Mouse (Mus musculus) forebrain, embryonic 16.5 days (tissue): ENCODE measurements around the gene Xrcc2. TPM values are rescaled to one million over a fixed set of nuclear protein-coding genes. Genes with fewer than 3 reads are reported as not detected.

ENCODE experiments used
- ATAC-seq: fragments of 200-750 bp; cut with Nextera tagmentation; 2 replicates; pipeline ENCODE4 v1.8.0; 2017; ENCODE audit warnings: mild to moderate bottlenecking, moderate library complexity
- H3K27ac ChIP-seq: fragments of 300-500 bp; sonication (generic); 2 replicates; pipeline ENCODE4 v1.5.1; 2014; ENCODE audit warnings: low read length, control low read depth
- H3K27me3 ChIP-seq: fragments of 300-500 bp; sonication (generic); replicated peaks from 2 replicates; pipeline ENCODE4 v1.6.1; 2014; ENCODE audit warnings: low read length; ENCODE audit not compliant: control insufficient read depth, insufficient read depth
- H3K36me3 ChIP-seq: fragments of 300-500 bp; sonication (generic); 2 replicates; pipeline ENCODE4 v1.6.1; 2014; ENCODE audit not compliant: control insufficient read depth, insufficient read depth
- H3K4me1 ChIP-seq: fragments of 300-500 bp; sonication (generic); replicated peaks from 2 replicates; pipeline ENCODE4 v1.6.1; 2014; ENCODE audit warnings: low read length; ENCODE audit not compliant: control insufficient read depth, insufficient read depth
- H3K4me2 ChIP-seq: fragments of 300-500 bp; sonication (generic); 2 replicates; pipeline ENCODE4 v1.6.1; 2014; ENCODE audit warnings: mild to moderate bottlenecking, low read length, control low read depth
- H3K4me3 ChIP-seq: fragments of 300-500 bp; sonication (generic); replicated peaks from 2 replicates; pipeline ENCODE4 v1.5.1; 2014; ENCODE audit warnings: mild to moderate bottlenecking, low read length, control low read depth
- H3K9ac ChIP-seq: fragments of 300-500 bp; sonication (generic); replicated peaks from 2 replicates; pipeline ENCODE4 v1.6.1; 2014; ENCODE audit warnings: low read depth, low read length, control low read depth
- H3K9me3 ChIP-seq: fragments of 300-500 bp; sonication (generic); 2 replicates; pipeline ENCODE4 v1.6.1; 2016; ENCODE audit warnings: low read length; ENCODE audit not compliant: control insufficient read depth
- whole genome bisulfite sequencing: fragments of 180-500 bp; shearing (Covaris S2); extraction: QIAGEN DNeasy Blood & Tissue Kit; methylation state at CpG from one replicate; pipeline ENCODE4 v1.1.7; 2014; 5-methylcytosine and 5-hydroxymethylcytosine counted together
- polyA plus RNA-seq: library from polyadenylated mRNA; unstranded; fragments of >200 nt; fragmentation: Nextera tagmentation; extraction: Ambion mirVana; gene quantifications from 2 replicates; pipeline ENCODE4 v1.2.1, GENCODE M21; 2015

Xrcc2 gene
- polyA plus RNA-seq, 1 experiment from 2014 or later = 5.6 TPM

GRCm38 (mm10) chr5:25653377-25653776 is 52.2 kb downstream of the Xrcc2 start:
- H3K27me3 ChIP-seq = no peaks in the 10 kb centered on the region
- H3K4me2 ChIP-seq = no peak overlapping the region
- H3K9ac ChIP-seq = no peak overlapping the region
- no peak overlapping the region for H3K27ac ChIP-seq
- 29% methylated on average over 3 of the region's 3 CpGs for WGBS
- H3K36me3 ChIP-seq = no peaks in the 10 kb centered on the region
- H3K4me3 ChIP-seq = no peak overlapping the region
- H3K9me3 ChIP-seq = no peaks in the 10 kb centered on the region
- H3K4me1 ChIP-seq = peaks cover 27% of the 10 kb centered on the region
- no peak for ATAC-seq

GRCm38 (mm10) chr5:25652435-25652834 is 53.2 kb downstream of the Xrcc2 start:
- 21% methylated on average over 7 of the region's 7 CpGs for WGBS
- Histone ChIP-seq H3K9me3 (no peaks in the 10 kb centered on the region), H3K4me2 (no peak overlapping the region), H3K9ac (no peak overlapping the region), H3K27ac (peak overlapping the region; percentile 65), H3K4me3 (no peak overlapping the region), H3K27me3 (no peaks in the 10 kb centered on the region), H3K36me3 (no peaks in the 10 kb centered on the region), H3K4me1 (peaks cover 27% of the 10 kb centered on the region)
- peak; percentile 91 for ATAC-seq

- H3K4me1 ChIP-seq = peaks cover 9% of the 10 kb centered on the region
- no peaks in the 10 kb centered on the region for H3K9me3 ChIP-seq
- no peaks in the 10 kb centered on the region for H3K36me3 ChIP-seq
- no peak overlapping the region for H3K4me3 ChIP-seq
- no peak overlapping the region for H3K4me2 ChIP-seq
- H3K27me3 ChIP-seq = no peaks in the 10 kb centered on the region
- peak; percentile 87 for ATAC-seq
- WGBS = 49% methylated on average over 8 of the region's 8 CpGs
- no peak overlapping the region for H3K9ac ChIP-seq
- H3K27ac ChIP-seq = no peak overlapping the region
Measured at GRCm38 (mm10) chr5:25645661-25646364, 59.8 kb downstream of the Xrcc2 start.

- Histone ChIP-seq H3K36me3 (no peaks in the 10 kb centered on the region), H3K9me3 (no peaks in the 10 kb centered on the region), H3K27me3 (no peaks in the 10 kb centered on the region), H3K4me3 (no peak overlapping the region), H3K4me2 (no peak overlapping the region), H3K9ac (no peak overlapping the region), H3K4me1 (peaks cover 9% of the 10 kb centered on the region), H3K27ac (no peak overlapping the region)
- no peak for ATAC-seq
- 92% methylated on average over 2 of the region's 2 CpGs for WGBS
Measured at GRCm38 (mm10) chr5:25644509-25644908, 61.1 kb downstream of the Xrcc2 start.

- WGBS = 100% methylated on average over 1 of the region's 1 CpGs
- no peaks in the 10 kb centered on the region for H3K36me3 ChIP-seq
- no peak overlapping the region for H3K4me3 ChIP-seq
- H3K27ac ChIP-seq = no peak overlapping the region
- ATAC-seq = no peak
- H3K4me2 ChIP-seq = no peak overlapping the region
- H3K27me3 ChIP-seq = no peaks in the 10 kb centered on the region
- no peaks in the 10 kb centered on the region for H3K9me3 ChIP-seq
- no peak overlapping the region for H3K9ac ChIP-seq
- H3K4me1 ChIP-seq = peaks cover 9% of the 10 kb centered on the region
Measured at GRCm38 (mm10) chr5:25642741-25643140, 62.9 kb downstream of the Xrcc2 start.

Other genes starting within 250 kb of the Xrcc2 start
- gene Kmt2c, start 207.0 kb downstream of the Xrcc2 start, polyA plus RNA-seq = 26.5 and 28.1 TPM in 2 replicates
- gene Cct8l1, start 189.8 kb downstream of the Xrcc2 start, polyA plus RNA-seq = 0.12 TPM in 1 of 2 replicates, not detected in the other
- 50.8 and 57.8 TPM in 2 replicates for gene Actr3b, start 54.2 kb upstream of the Xrcc2 start, polyA plus RNA-seq
- gene Gm21663, start 236.6 kb upstream of the Xrcc2 start, polyA plus RNA-seq = 0.11 TPM in 1 of 2 replicates, not detected in the other
- gene Gm21671, start 248.6 kb upstream of the Xrcc2 start, polyA plus RNA-seq = 0.11 TPM in 1 of 2 replicates, not detected in the other